Mouse (Mus musculus): ENCODE results near the gene Spata48. TPM values are rescaled to one million over a fixed set of nuclear protein-coding genes. Genes with fewer than 3 reads are reported as not detected.

Gene Spata48
- polyA plus RNA-seq (2015; fragmentation: Nextera tagmentation; extraction: Ambion mirVana): 1.4 and 2.1 TPM in 2 replicates

DNA sequence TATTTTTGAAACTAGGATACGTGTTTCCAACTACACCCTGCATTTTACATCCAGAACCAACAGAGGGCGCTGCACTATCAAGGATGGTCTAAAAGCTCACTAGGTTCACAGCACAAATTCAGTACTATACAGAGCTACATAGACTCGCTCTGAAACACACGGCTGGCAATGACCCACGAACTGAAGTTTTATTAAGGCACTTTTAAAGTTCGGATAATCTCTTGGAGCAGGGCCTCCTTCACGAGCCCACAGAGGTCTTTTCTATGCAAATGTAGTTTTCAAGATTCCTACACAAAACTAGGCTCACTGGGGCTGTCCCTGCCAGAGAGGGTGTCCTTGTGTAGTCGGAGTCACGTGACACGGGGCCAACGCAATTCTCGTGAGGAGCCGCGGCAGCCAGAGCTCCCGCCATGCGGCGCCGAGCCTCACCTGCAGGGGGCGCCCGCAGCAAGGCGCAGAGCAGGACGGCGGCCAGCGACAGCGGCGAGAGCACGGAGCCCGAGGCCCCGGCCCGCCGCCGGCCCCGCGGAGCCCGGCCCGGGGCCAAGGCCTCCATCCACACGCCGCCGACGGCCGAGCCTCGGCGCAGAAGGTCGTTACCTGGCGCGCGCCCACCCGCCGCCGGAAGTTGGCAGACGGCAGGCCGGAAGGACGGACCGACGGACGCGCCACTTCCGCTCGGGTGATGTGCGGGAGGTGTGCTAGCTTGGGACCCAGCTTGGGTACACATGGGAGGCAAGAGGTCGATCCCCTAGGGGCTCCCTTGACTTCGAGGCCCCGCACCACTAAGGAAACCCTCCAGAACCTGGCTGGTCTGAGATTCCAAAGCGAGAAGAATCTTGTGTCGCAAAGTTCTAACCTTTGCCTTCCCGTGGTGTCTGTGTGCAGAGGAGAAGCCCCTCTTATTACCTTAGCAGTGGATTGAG is at the start of gene Spata48, which contains the start of gene Zpbp:
Spata48 (plus strand) TSS at position 460 of the 926 bp plus-strand sequence.
Zpbp (minus strand) TSS at position 774 of the 926 bp plus-strand sequence.
- Histone ChIP-seq H3K4me2 (replicated peaks; ENCODE audit: low read depth, low read length) (peak within 1 kb of the TSS; percentile 70), H3K9me3 (ENCODE audit: low read length) (no peaks in the 10 kb centered on the region), H3K27ac (ENCODE audit: low read length) (peak within 1 kb of the TSS; percentile 73), H3K9ac (replicated peaks; ENCODE audit: low read length) (peak within 1 kb of the TSS; percentile 78), H3K36me3 (ENCODE audit: insufficient read depth, low read length) (no peaks in the 10 kb centered on the region), H3K4me1 (ENCODE audit: insufficient read depth, low read length) (peaks cover 3% of the 10 kb centered on the region; the same call in 1 of the 2 replicates), H3K4me3 (ENCODE audit: low read length) (peak within 1 kb of the TSS; percentile 71), H3K27me3 (ENCODE audit: insufficient read depth, low read length) (no peaks in the 10 kb centered on the region)
- WGBS: 2% methylated on average over 66 of the region's 66 CpGs
- ATAC-seq (ENCODE audit: low FRiP score, low TSS enrichment): peak; percentile 97

DNA sequence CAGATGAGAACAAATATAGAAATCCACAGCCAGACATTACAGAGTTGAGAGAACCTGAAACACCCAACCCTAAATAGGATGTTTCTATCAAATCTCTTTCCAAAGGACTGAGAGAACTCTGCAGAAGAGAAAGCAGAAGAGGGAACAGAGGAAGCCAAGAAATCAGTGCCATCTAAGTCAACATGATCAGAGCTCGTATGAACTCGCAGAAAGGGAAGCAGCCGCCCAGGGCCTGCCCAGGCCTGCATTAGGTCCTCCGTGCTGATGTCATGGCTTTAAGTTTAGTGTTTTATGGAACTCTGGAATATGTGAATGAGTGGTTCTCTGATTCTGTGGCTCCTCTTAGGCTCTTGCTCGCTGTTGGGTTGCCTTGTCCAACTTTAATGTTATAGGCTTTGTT is 47.7 kb upstream of the Spata48 start:
- Histone ChIP-seq H3K9ac (replicated peaks; ENCODE audit: low read length) (no peak overlapping the region), H3K27me3 (ENCODE audit: insufficient read depth, low read length) (no peaks in the 10 kb centered on the region), H3K9me3 (ENCODE audit: low read length) (no peaks in the 10 kb centered on the region), H3K4me2 (replicated peaks; ENCODE audit: low read depth, low read length) (no peak overlapping the region), H3K4me3 (ENCODE audit: low read length) (no peak overlapping the region), H3K4me1 (ENCODE audit: insufficient read depth, low read length) (no peaks in the 10 kb centered on the region), H3K36me3 (ENCODE audit: insufficient read depth, low read length) (no peaks in the 10 kb centered on the region), H3K27ac (ENCODE audit: low read length) (no peak overlapping the region)
- 86% methylated on average over 5 of the region's 5 CpGs for WGBS
- ATAC-seq (ENCODE audit: low FRiP score, low TSS enrichment): no peak

DNA sequence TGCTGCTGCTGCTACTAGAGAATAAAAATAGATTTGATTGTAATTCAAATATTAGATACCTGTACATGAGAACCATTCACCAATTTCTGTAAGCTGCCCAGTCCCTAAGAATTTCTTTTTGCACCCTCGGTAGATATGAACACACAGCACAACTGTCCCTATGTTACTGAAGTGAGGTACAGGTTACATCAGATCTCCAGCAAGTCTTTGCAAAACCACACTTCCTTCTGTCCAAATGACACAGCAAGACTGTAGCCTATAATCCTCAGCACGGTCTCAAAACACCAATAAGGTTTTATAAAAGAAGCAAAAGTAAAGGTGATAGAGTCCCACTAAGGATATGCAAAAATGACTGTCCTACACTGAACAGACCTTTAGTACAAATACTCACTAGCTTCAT is 44.5 kb upstream of the Spata48 start:
- Histone ChIP-seq H3K4me2 (replicated peaks; ENCODE audit: low read depth, low read length) (no peak overlapping the region), H3K4me1 (ENCODE audit: insufficient read depth, low read length) (no peaks in the 10 kb centered on the region), H3K4me3 (ENCODE audit: low read length) (no peak overlapping the region), H3K27me3 (ENCODE audit: insufficient read depth, low read length) (no peaks in the 10 kb centered on the region), H3K36me3 (ENCODE audit: insufficient read depth, low read length) (no peaks in the 10 kb centered on the region), H3K27ac (ENCODE audit: low read length) (no peak overlapping the region), H3K9ac (replicated peaks; ENCODE audit: low read length) (no peak overlapping the region), H3K9me3 (ENCODE audit: low read length) (no peaks in the 10 kb centered on the region)
- ATAC-seq (ENCODE audit: low FRiP score, low TSS enrichment): no peak
- WGBS: 83% methylated on average over 2 of the region's 2 CpGs

DNA sequence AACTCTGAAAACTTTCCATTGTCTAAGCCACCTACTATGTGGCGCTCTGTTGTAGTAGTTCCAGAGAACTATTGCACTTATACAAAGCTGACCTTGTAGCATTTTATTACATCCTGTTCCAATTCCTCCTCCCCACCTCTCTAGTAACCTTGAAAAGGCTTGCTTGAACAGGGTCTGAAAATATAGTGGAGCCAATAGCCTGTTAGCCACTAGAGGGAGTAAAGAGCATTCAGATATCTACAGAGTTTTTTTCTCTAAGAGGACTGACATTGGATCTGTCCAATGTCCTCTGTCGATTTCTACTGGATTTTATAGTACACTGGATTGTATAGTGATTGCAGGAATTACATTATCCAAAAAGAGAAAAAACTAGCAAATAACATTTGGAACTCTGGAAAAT is 6.9 kb upstream of the Spata48 start:
- H3K36me3 ChIP-seq (ENCODE audit: insufficient read depth, low read length): no peaks in the 10 kb centered on the region
- 26% methylated on average over 2 of the region's 2 CpGs for WGBS

DNA sequence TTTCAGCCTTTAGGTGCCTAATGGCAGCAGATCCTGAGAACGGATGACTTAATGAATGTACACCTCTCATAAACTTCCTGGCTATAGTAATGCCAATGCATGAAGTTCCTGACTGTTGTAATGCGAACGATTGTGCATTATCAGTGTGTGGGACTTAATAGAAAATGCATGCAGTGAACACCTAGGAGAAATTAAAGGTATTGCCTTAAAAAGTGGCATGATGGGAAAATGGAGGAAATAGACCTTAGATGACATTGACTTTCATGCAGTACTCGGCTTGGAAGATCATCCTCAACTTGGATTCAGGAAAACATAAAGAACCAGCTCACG is 632 bp downstream of the Spata48 start:
- 83% methylated on average over 5 of the region's 5 CpGs for WGBS
- no peak for ATAC-seq (ENCODE audit: low FRiP score, low TSS enrichment)
- H3K4me2 ChIP-seq (replicated peaks; ENCODE audit: low read depth, low read length): peak overlapping the region; percentile 70
- peak overlapping the region; percentile 78 for H3K9ac ChIP-seq (replicated peaks; ENCODE audit: low read length)
- H3K4me3 ChIP-seq (ENCODE audit: low read length): peak overlapping the region; percentile 71
- H3K36me3 ChIP-seq (ENCODE audit: insufficient read depth, low read length): no peaks in the 10 kb centered on the region
- H3K27me3 ChIP-seq (ENCODE audit: insufficient read depth, low read length): no peaks in the 10 kb centered on the region
- no peak overlapping the region for H3K27ac ChIP-seq (ENCODE audit: low read length)
- H3K9me3 ChIP-seq (ENCODE audit: low read length): no peaks in the 10 kb centered on the region
- H3K4me1 ChIP-seq (ENCODE audit: insufficient read depth, low read length): peaks cover 3% of the 10 kb centered on the region; the same call in 1 of the 2 replicates

More for the DNA sequence above, 6.9 kb upstream of the Spata48 start:
- H3K4me2 ChIP-seq (replicated peaks; ENCODE audit: low read depth, low read length): no peak overlapping the region
- H3K27ac ChIP-seq (ENCODE audit: low read length): no peak overlapping the region
- no peaks in the 10 kb centered on the region for H3K9me3 ChIP-seq (ENCODE audit: low read length)
- no peak for ATAC-seq (ENCODE audit: low FRiP score, low TSS enrichment)
- no peaks in the 10 kb centered on the region for H3K27me3 ChIP-seq (ENCODE audit: insufficient read depth, low read length)
- H3K4me1 ChIP-seq (ENCODE audit: insufficient read depth, low read length): no peaks in the 10 kb centered on the region
- H3K9ac ChIP-seq (replicated peaks; ENCODE audit: low read length): no peak overlapping the region
- H3K4me3 ChIP-seq (ENCODE audit: low read length): no peak overlapping the region

DNA sequence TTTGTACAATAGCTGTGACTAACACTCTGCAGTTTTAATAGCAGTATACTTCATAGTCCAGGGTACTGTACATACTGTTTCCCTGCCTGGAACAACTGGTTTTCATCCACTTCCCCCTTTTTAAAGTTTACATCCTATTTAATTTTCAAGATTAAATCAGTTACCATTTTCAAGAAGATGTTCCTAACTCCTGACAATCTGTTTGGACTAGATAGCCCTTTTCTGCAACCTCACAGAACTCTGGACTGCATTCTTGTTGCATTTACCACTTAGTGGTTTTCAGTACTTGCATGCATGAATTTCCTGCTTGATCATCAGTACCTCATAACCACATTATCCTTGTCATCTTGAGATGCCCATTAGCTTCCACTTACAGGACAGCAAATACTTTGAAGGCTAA is 7.0 kb downstream of the Spata48 start:
- ATAC-seq (ENCODE audit: low FRiP score, low TSS enrichment): no peak
- no peak overlapping the region for H3K9ac ChIP-seq (replicated peaks; ENCODE audit: low read length)
- no peaks in the 10 kb centered on the region for H3K9me3 ChIP-seq (ENCODE audit: low read length)

DNA sequence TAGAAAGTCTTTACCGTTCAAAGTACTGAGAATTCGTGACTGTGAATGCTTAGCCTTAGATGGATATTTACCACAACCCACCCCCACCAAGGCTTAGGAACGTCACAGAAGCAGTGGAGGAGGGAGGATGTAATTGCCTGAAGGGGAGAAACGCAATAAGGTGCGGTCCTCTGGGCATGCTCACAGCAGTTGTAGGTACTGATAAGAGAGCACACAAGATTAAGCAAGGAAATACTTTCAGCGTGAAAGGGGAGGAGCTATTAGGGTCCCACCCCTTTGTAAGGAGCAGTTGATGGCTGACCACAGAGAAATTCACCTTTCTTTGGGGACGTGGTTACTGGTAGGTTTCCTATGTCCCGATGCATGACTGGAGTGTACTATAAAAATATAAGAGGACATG is 22.5 kb downstream of the Spata48 start:
- no peaks in the 10 kb centered on the region for H3K27me3 ChIP-seq (ENCODE audit: insufficient read depth, low read length)
- H3K9me3 ChIP-seq (ENCODE audit: low read length): no peaks in the 10 kb centered on the region
- no peaks in the 10 kb centered on the region for H3K4me1 ChIP-seq (ENCODE audit: insufficient read depth, low read length)
- H3K9ac ChIP-seq (replicated peaks; ENCODE audit: low read length): no peak overlapping the region
- H3K4me2 ChIP-seq (replicated peaks; ENCODE audit: low read depth, low read length): no peak overlapping the region
- H3K36me3 ChIP-seq (ENCODE audit: insufficient read depth, low read length): no peaks in the 10 kb centered on the region
- H3K4me3 ChIP-seq (ENCODE audit: low read length): no peak overlapping the region
- ATAC-seq (ENCODE audit: low FRiP score, low TSS enrichment): no peak
- WGBS: 47% methylated on average over 8 of the region's 8 CpGs
- H3K27ac ChIP-seq (ENCODE audit: low read length): no peak overlapping the region

More for the DNA sequence above, 7.0 kb downstream of the Spata48 start:
- no peak overlapping the region for H3K4me2 ChIP-seq (replicated peaks; ENCODE audit: low read depth, low read length)
- no peaks in the 10 kb centered on the region for H3K27me3 ChIP-seq (ENCODE audit: insufficient read depth, low read length)
- no peaks in the 10 kb centered on the region for H3K4me1 ChIP-seq (ENCODE audit: insufficient read depth, low read length)
- H3K36me3 ChIP-seq (ENCODE audit: insufficient read depth, low read length): no peaks in the 10 kb centered on the region
- H3K4me3 ChIP-seq (ENCODE audit: low read length): no peak overlapping the region
- no peak overlapping the region for H3K27ac ChIP-seq (ENCODE audit: low read length)

DNA sequence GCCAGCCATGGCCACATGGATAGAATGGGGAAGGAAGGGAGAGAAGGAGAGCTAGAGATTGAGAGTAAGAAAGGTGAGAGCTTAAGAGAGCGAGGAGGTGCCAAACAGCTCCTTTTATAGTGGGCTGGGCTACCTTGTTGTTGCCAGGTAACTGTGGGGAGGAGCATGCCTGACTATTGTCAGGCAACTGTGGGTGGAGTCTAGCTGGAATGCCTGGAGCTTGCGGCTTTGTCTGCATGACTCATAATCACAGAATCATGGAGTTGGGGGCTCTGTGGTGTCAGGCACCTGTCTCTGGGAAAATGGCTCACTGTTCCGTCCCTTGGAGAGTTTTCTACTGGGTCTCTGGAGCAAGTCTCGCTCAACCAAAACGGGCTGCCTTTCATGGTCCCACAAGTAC is 30.1 kb downstream of the Spata48 start:
- WGBS: 67% methylated on average over 5 of the region's 5 CpGs
- Histone ChIP-seq H3K9ac (replicated peaks; ENCODE audit: low read length) (no peak overlapping the region), H3K9me3 (ENCODE audit: low read length) (no peaks in the 10 kb centered on the region), H3K36me3 (ENCODE audit: insufficient read depth, low read length) (no peaks in the 10 kb centered on the region), H3K4me3 (ENCODE audit: low read length) (no peak overlapping the region), H3K27ac (ENCODE audit: low read length) (no peak overlapping the region), H3K4me1 (ENCODE audit: insufficient read depth, low read length) (no peaks in the 10 kb centered on the region), H3K4me2 (replicated peaks; ENCODE audit: low read depth, low read length) (no peak overlapping the region), H3K27me3 (ENCODE audit: insufficient read depth, low read length) (no peaks in the 10 kb centered on the region)
- no peak for ATAC-seq (ENCODE audit: low FRiP score, low TSS enrichment)

DNA sequence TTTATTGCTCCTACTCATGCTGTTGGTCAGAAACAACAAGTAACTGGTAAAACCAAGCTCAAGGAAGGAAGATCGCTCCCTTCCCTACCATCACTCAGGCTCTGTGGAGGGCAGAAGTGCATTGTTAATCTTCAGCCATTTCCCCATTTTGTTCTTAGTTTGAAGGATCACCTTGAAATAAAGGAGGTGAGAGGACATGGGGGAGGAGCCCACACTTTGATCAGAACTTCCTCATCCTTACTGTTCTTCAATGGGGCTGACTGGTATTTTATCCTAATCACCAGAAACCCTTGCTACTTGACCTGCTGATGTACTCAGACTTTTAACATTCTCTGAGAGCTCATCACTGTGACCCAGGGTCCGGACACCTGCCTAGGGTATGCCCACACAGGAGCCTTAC is 33.8 kb downstream of the Spata48 start:
- ATAC-seq (ENCODE audit: low FRiP score, low TSS enrichment): no peak
- no peak overlapping the region for H3K4me3 ChIP-seq (ENCODE audit: low read length)
- no peak overlapping the region for H3K4me2 ChIP-seq (replicated peaks; ENCODE audit: low read depth, low read length)
- 83% methylated on average over 2 of the region's 2 CpGs for WGBS
- H3K4me1 ChIP-seq (ENCODE audit: insufficient read depth, low read length): no peaks in the 10 kb centered on the region
- no peaks in the 10 kb centered on the region for H3K36me3 ChIP-seq (ENCODE audit: insufficient read depth, low read length)
- no peaks in the 10 kb centered on the region for H3K9me3 ChIP-seq (ENCODE audit: low read length)
- H3K9ac ChIP-seq (replicated peaks; ENCODE audit: low read length): no peak overlapping the region
- no peaks in the 10 kb centered on the region for H3K27me3 ChIP-seq (ENCODE audit: insufficient read depth, low read length)
- H3K27ac ChIP-seq (ENCODE audit: low read length): no peak overlapping the region

DNA sequence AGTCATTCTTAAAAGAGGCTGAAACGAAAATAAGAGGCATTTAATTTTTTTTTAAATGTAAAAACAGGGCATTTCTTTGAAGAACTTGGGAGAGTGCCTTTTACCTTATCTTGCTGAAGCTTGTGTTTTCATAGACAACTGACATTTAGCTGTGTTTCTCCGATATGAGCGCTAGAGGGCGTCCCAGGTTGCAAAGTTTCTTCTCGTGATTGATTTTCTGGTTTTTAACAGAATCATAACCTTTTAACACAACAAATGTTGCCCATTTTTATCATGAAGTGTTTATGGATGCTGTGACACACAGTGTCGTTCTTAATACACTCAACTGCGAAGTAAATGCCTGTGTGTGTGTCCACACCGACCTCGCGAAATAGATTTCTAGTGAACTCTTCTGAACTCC is 38.0 kb downstream of the Spata48 start:
- Histone ChIP-seq H3K9me3 (ENCODE audit: low read length) (no peaks in the 10 kb centered on the region), H3K27me3 (ENCODE audit: insufficient read depth, low read length) (no peaks in the 10 kb centered on the region), H3K36me3 (ENCODE audit: insufficient read depth, low read length) (no peaks in the 10 kb centered on the region), H3K9ac (replicated peaks; ENCODE audit: low read length) (no peak overlapping the region), H3K27ac (ENCODE audit: low read length) (no peak overlapping the region), H3K4me2 (replicated peaks; ENCODE audit: low read depth, low read length) (no peak overlapping the region), H3K4me1 (ENCODE audit: insufficient read depth, low read length) (no peaks in the 10 kb centered on the region), H3K4me3 (ENCODE audit: low read length) (no peak overlapping the region)
- 25% methylated on average over 10 of the region's 10 CpGs for WGBS
- no peak for ATAC-seq (ENCODE audit: low FRiP score, low TSS enrichment)
